In genomic region chr1:75234606-75235005, GRCm38 (mm10) we compare ENCODE assay signal across 8 mouse cellular contexts. TPM values are rescaled to one million over a fixed set of nuclear protein-coding genes. Genes with fewer than 3 reads are reported as not detected.
A peak's percentile ranks its signal among the peaks of the same experiment; 100 is the strongest.
DNase-seq lines count a peak whose midpoint lies in the region; ATAC-seq and TF ChIP-seq lines count a peak whose summit lies in the region.

No protein-coding gene starts in this region.

- H3K4me2 ChIP-seq in forebrain, postnatal 0 days (ENCODE audit: low read depth): peak overlapping the region; percentile 6; the same call in 1 of the 2 replicates
- H3K4me2 ChIP-seq in hindbrain, postnatal 0 days (ENCODE audit: low read depth, low read length): peak overlapping the region; percentile 24; the same call in 1 of the 2 replicates
- peak overlapping the region; percentile 83 for H3K4me2 ChIP-seq in liver, embryonic 14.5 days (ENCODE audit: low read depth)

- peak; percentile 74 for TF ChIP-seq CTCF in forebrain, postnatal 0 days (IDR thresholded peaks at IDR 0.05; ENCODE audit: low read depth)
- peak; percentile 87 for TF ChIP-seq CTCF in hindbrain, postnatal 0 days (IDR thresholded peaks at IDR 0.05; ENCODE audit: low read depth)
- peak; percentile 96 for TF ChIP-seq CTCF in liver, embryonic 14.5 days (IDR thresholded peaks at IDR 0.05; ENCODE audit: low read depth)

- H3K9me3 ChIP-seq in forebrain, postnatal 0 days (ENCODE audit: low read length): no peaks in the 10 kb centered on the region
- no peaks in the 10 kb centered on the region for H3K9me3 ChIP-seq in hindbrain, postnatal 0 days (ENCODE audit: low read length)
- H3K9me3 ChIP-seq in liver, embryonic 14.5 days (ENCODE audit: control insufficient read depth, low read length): no peaks in the 10 kb centered on the region

- 0 out of 2 replicates have a peak, but pooled peaks cover 2% of the 10 kb centered on the region for H3K36me3 ChIP-seq in forebrain, postnatal 0 days (ENCODE audit: insufficient read depth)
- no peaks in the 10 kb centered on the region; the same call in 1 of the 2 replicates for H3K36me3 ChIP-seq in hindbrain, postnatal 0 days (ENCODE audit: insufficient read depth, low read length)
- H3K36me3 ChIP-seq in liver, embryonic 14.5 days (replicated peaks; ENCODE audit: control insufficient read depth, insufficient read depth, low read depth): no peaks in the 10 kb centered on the region

- no peaks in the 10 kb centered on the region for H3K27me3 ChIP-seq in forebrain, postnatal 0 days (ENCODE audit: insufficient read depth, low read length)
- no peaks in the 10 kb centered on the region for H3K27me3 ChIP-seq in hindbrain, postnatal 0 days (ENCODE audit: insufficient read depth, low read length)
- no peaks in the 10 kb centered on the region for H3K27me3 ChIP-seq in liver, embryonic 14.5 days (ENCODE audit: control insufficient read depth, insufficient read depth, low read length)

- 2% methylated on average over 8 of the region's 8 CpGs for WGBS in forebrain, postnatal 0 days
- under 1% methylated on average over 8 of the region's 8 CpGs for WGBS in hindbrain, postnatal 0 days
- under 1% methylated on average over 8 of the region's 8 CpGs for WGBS in liver, embryonic 14.5 days (ENCODE audit: insufficient replicate concordance)

- H3K4me3 ChIP-seq in forebrain, postnatal 0 days (ENCODE audit: low read depth, low read length): no peak overlapping the region
- no peak overlapping the region for H3K4me3 ChIP-seq in hindbrain, postnatal 0 days (ENCODE audit: low read length)
- H3K4me3 ChIP-seq in liver, embryonic 14.5 days (ENCODE audit: insufficient read depth in 1 of 2, low read depth in 2 of 2, low read length in 2 of 2): no peak overlapping the region

- peak; percentile 67 for ATAC-seq in forebrain, postnatal 0 days
- ATAC-seq in hindbrain, postnatal 0 days: peak; percentile 68
- ATAC-seq in liver, embryonic 14.5 days (ENCODE audit: insufficient read depth): no peak

- no peak for TF ChIP-seq EP300 in liver, embryonic 14.5 days (IDR thresholded peaks at IDR 0.05; ENCODE audit: low read depth)

- H3K27ac ChIP-seq in forebrain, postnatal 0 days (ENCODE audit: low read depth, low read length): no peak overlapping the region
- H3K27ac ChIP-seq in hindbrain, postnatal 0 days: no peak overlapping the region
- H3K27ac ChIP-seq in liver, embryonic 14.5 days: peak overlapping the region; percentile 96

- 0 out of 2 replicates have a peak, but pooled peaks cover 9% of the 10 kb centered on the region for H3K4me1 ChIP-seq in forebrain, postnatal 0 days (ENCODE audit: insufficient read depth)
- H3K4me1 ChIP-seq in hindbrain, postnatal 0 days (ENCODE audit: insufficient read depth, low read length): 0 out of 2 replicates have a peak, but pooled peaks cover 6% of the 10 kb centered on the region
- H3K4me1 ChIP-seq in liver, embryonic 14.5 days (replicated peaks; ENCODE audit: control insufficient read depth in 2 of 2, insufficient read depth in 2 of 2, low read length in 1 of 2): peaks cover 36 to 57% of the 10 kb centered on the region in 2 experiments

- DNase-seq in right cerebral cortex, adult 18-20 months: peak; percentile 83
- DNase-seq in right cerebral cortex, postnatal 14 days: no peak
- peak; percentile 84 to 90 for DNase-seq in cerebellum, adult 18-20 months
- peak; percentile 78 for DNase-seq in forebrain, postnatal 0 days
- peak; percentile 87 for DNase-seq in hindbrain, postnatal 0 days (ENCODE audit: low spot score)
- DNase-seq in liver, embryonic 14.5 days (ENCODE audit: low read depth in 3 of 3, low spot score in 3 of 3): peak in 2 of 3 experiments; percentile 61 to 64
- DNase-seq in naive thymus-derived CD4-positive, alpha-beta T cell, adult 2 months (ENCODE audit: low read depth): peak; percentile 87
- DNase-seq in thymus, adult 18-20 months: peak; percentile 57 to 62

- no peak overlapping the region for H3K9ac ChIP-seq in forebrain, postnatal 0 days
- no peak overlapping the region for H3K9ac ChIP-seq in hindbrain, postnatal 0 days (replicated peaks; ENCODE audit: low read length)
- H3K9ac ChIP-seq in liver, embryonic 14.5 days (replicated peaks): peak overlapping the region; percentile 11; the same call in 1 of the 2 replicates

RNA-seq across cellular contexts. Expression of gene Dnajb2, which starts 1.6 kb away (rescaled TPM):
- total RNA-seq in forebrain, postnatal 0 days (2014; rRNA removed): 32.2 and 39.7 TPM in 2 replicates
- polyA plus RNA-seq in forebrain, postnatal 0 days (2015; fragmentation: Nextera tagmentation; extraction: Ambion mirVana): 37.4 and 47.0 TPM in 2 replicates
- 33.3 and 48.0 TPM in 2 replicates for total RNA-seq in hindbrain, postnatal 0 days (2014; rRNA removed)
- 62.6 and 64.5 TPM in 2 replicates for polyA plus RNA-seq in hindbrain, postnatal 0 days (2015; fragmentation: Nextera tagmentation; extraction: Ambion mirVana)
- polyA plus RNA-seq in liver, embryonic 14.5 days (2012; rRNA removed): 17.6 and 21.1 TPM in 2 replicates
- polyA plus RNA-seq in liver, embryonic 14.5 days (2014; fragmentation: Nextera tagmentation; extraction: Ambion mirVana): 11.1 and 12.5 TPM in 2 replicates

RNA-seq across cellular contexts. Expression of gene A630095N17Rik, which starts 2.7 kb away (rescaled TPM):
- total RNA-seq in forebrain, postnatal 0 days (2014; rRNA removed): 0.46 TPM in 1 of 2 replicates, not detected in the other
- 0.34 TPM in 1 of 2 replicates, not detected in the other for polyA plus RNA-seq in forebrain, postnatal 0 days (2015; fragmentation: Nextera tagmentation; extraction: Ambion mirVana)
- not detected in 2 replicates for total RNA-seq in hindbrain, postnatal 0 days (2014; rRNA removed)
- polyA plus RNA-seq in hindbrain, postnatal 0 days (2015; fragmentation: Nextera tagmentation; extraction: Ambion mirVana): 0.29 and 0.31 TPM in 2 replicates
- polyA plus RNA-seq in liver, embryonic 14.5 days (2012; rRNA removed): not detected in 2 replicates
- polyA plus RNA-seq in liver, embryonic 14.5 days (2014; fragmentation: Nextera tagmentation; extraction: Ambion mirVana): 0.22 TPM in 1 of 2 replicates, not detected in the other

RNA-seq across cellular contexts. Expression of gene Tuba4a, which starts 14.9 kb away (rescaled TPM):
- total RNA-seq in forebrain, postnatal 0 days (2014; rRNA removed): 54.8 and 58.5 TPM in 2 replicates
- polyA plus RNA-seq in forebrain, postnatal 0 days (2015; fragmentation: Nextera tagmentation; extraction: Ambion mirVana): 76.9 and 87.1 TPM in 2 replicates
- total RNA-seq in hindbrain, postnatal 0 days (2014; rRNA removed): 180 and 235 TPM in 2 replicates
- polyA plus RNA-seq in hindbrain, postnatal 0 days (2015; fragmentation: Nextera tagmentation; extraction: Ambion mirVana): 155 and 163 TPM in 2 replicates
- polyA plus RNA-seq in liver, embryonic 14.5 days (2012; rRNA removed): 155 and 168 TPM in 2 replicates
- polyA plus RNA-seq in liver, embryonic 14.5 days (2014; fragmentation: Nextera tagmentation; extraction: Ambion mirVana): 346 and 362 TPM in 2 replicates

RNA-seq across cellular contexts. Expression of gene Stk16, which starts 24.0 kb away (rescaled TPM):
- total RNA-seq in forebrain, postnatal 0 days (2014; rRNA removed): 102 and 109 TPM in 2 replicates
- polyA plus RNA-seq in forebrain, postnatal 0 days (2015; fragmentation: Nextera tagmentation; extraction: Ambion mirVana): 95.6 and 102 TPM in 2 replicates
- 84.8 and 105 TPM in 2 replicates for total RNA-seq in hindbrain, postnatal 0 days (2014; rRNA removed)
- polyA plus RNA-seq in hindbrain, postnatal 0 days (2015; fragmentation: Nextera tagmentation; extraction: Ambion mirVana): 103 and 112 TPM in 2 replicates
- 76.3 and 93.3 TPM in 2 replicates for polyA plus RNA-seq in liver, embryonic 14.5 days (2012; rRNA removed)
- 61.8 and 66.1 TPM in 2 replicates for polyA plus RNA-seq in liver, embryonic 14.5 days (2014; fragmentation: Nextera tagmentation; extraction: Ambion mirVana)

RNA-seq across cellular contexts. Expression of gene Glb1l, which starts 24.0 kb away (rescaled TPM):
- total RNA-seq in forebrain, postnatal 0 days (2014; rRNA removed): 15.0 and 18.5 TPM in 2 replicates
- polyA plus RNA-seq in forebrain, postnatal 0 days (2015; fragmentation: Nextera tagmentation; extraction: Ambion mirVana): 10.3 and 12.4 TPM in 2 replicates
- total RNA-seq in hindbrain, postnatal 0 days (2014; rRNA removed): 14.8 and 15.3 TPM in 2 replicates
- 15.5 TPM in 2 replicates for polyA plus RNA-seq in hindbrain, postnatal 0 days (2015; fragmentation: Nextera tagmentation; extraction: Ambion mirVana)
- 4.0 and 4.9 TPM in 2 replicates for polyA plus RNA-seq in liver, embryonic 14.5 days (2012; rRNA removed)
- polyA plus RNA-seq in liver, embryonic 14.5 days (2014; fragmentation: Nextera tagmentation; extraction: Ambion mirVana): 3.2 and 4.3 TPM in 2 replicates

Comparison
In these comparisons a context has a peak if more than half of its experiments do, and no peak if none do; other contexts are left out.
1. H3K4me2 ChIP-seq: peak in every context shown above with its lines; median percentile 83 in liver, embryonic 14.5 days; 24 in hindbrain, postnatal 0 days; 6 in forebrain, postnatal 0 days.